8 mouse cellular contexts compared by ENCODE assay signal in genomic region chr11:107028275-107028618, GRCm38 (mm10). TPM values are rescaled to one million over a fixed set of nuclear protein-coding genes. Genes with fewer than 3 reads are reported as not detected.
DNase-seq lines count a peak whose midpoint lies in the region; ATAC-seq and TF ChIP-seq lines count a peak whose summit lies in the region.

No protein-coding gene starts in this region.

- H3K4me3 ChIP-seq in gastrocnemius, adult 2 months: peak overlapping the region; percentile 90
- H3K4me3 ChIP-seq in forebrain, postnatal 0 days (ENCODE audit: low read depth, low read length): peak overlapping the region; percentile 52
- H3K4me3 ChIP-seq in macrophage (ENCODE audit: inconsistent target): peak overlapping the region; percentile 48

- no peak for DNase-seq in gastrocnemius, adult 2 months
- no peak for DNase-seq in gastrocnemius, postnatal 36 days
- no peak for DNase-seq in forebrain, postnatal 0 days
- no peak for DNase-seq in natural killer cell, adult 2 months (ENCODE audit: low spot score in 2 of 2)
- no peak for DNase-seq in thymus, postnatal 0 days (ENCODE audit: low spot score)
- DNase-seq in right cerebral cortex, postnatal 4 days: no peak

- H3K27ac ChIP-seq in gastrocnemius, adult 2 months: peak overlapping the region; percentile 89
- H3K27ac ChIP-seq in forebrain, postnatal 0 days (ENCODE audit: low read depth, low read length): peak overlapping the region; percentile 85
- H3K27ac ChIP-seq in macrophage: no peak overlapping the region

- intact Hi-C loops in gastrocnemius, adult 2 months (cut with DNase I): no loop called here
- intact Hi-C loops in gastrocnemius, postnatal 36 days (cut with DNase I): no loop called here

- TF ChIP-seq CTCF in gastrocnemius, adult 2 months (IDR thresholded peaks at IDR 0.05): no peak
- TF ChIP-seq CTCF in forebrain, postnatal 0 days (IDR thresholded peaks at IDR 0.05; ENCODE audit: low read depth): no peak

- H3K9me3 ChIP-seq in forebrain, postnatal 0 days (ENCODE audit: low read length): no peaks in the 10 kb centered on the region

- H3K4me1 ChIP-seq in forebrain, postnatal 0 days (ENCODE audit: insufficient read depth): peaks cover 7% of the 10 kb centered on the region

- 4% methylated on average over 23 of the region's 29 CpGs for WGBS in forebrain, postnatal 0 days
- WGBS in macrophage (ENCODE audit: missing documents): 4% methylated on average over 29 of the region's 29 CpGs

- H3K4me2 ChIP-seq in forebrain, postnatal 0 days (ENCODE audit: low read depth): peak overlapping the region; percentile 92

- H3K79me2 ChIP-seq in macrophage (ENCODE audit: inconsistent target): no peaks in the 10 kb centered on the region

- no peaks in the 10 kb centered on the region for H3K27me3 ChIP-seq in forebrain, postnatal 0 days (ENCODE audit: insufficient read depth, low read length)

- no peaks in the 10 kb centered on the region for H3K36me3 ChIP-seq in forebrain, postnatal 0 days (ENCODE audit: insufficient read depth)
- no peaks in the 10 kb centered on the region for H3K36me3 ChIP-seq in macrophage (ENCODE audit: inconsistent target)

- H3K9ac ChIP-seq in forebrain, postnatal 0 days: peak overlapping the region; percentile 56

- peak; percentile 10 for ATAC-seq in CD4-positive, CD25-positive, alpha-beta regulatory T cell, adult 4 months
- no peak; the same call in 1 of the 2 replicates for ATAC-seq in forebrain, postnatal 0 days

RNA-seq across cellular contexts. Expression of gene 1810010H24Rik, which starts 2.8 kb away (rescaled TPM):
- total RNA-seq in gastrocnemius, adult 2 months (2021): 1 to 10 TPM in 1 of 2 experiments, under 1 TPM in 1; 0.86 to 1.3 TPM
- 1 to 10 TPM in 1 of 2 experiments, under 1 TPM in 1; 0.64 to 1.3 TPM for total RNA-seq in gastrocnemius, postnatal 36 days (2021)
- polyA plus RNA-seq in CD4-positive, CD25-positive, alpha-beta regulatory T cell, adult 4 months (2017; shearing (Covaris generic)): 1 to 10 TPM; 1.4 to 1.5 TPM
- total RNA-seq in forebrain, postnatal 0 days (2014; rRNA removed): 8.7 and 9.7 TPM in 2 replicates
- 9.5 and 10.0 TPM in 2 replicates for polyA plus RNA-seq in forebrain, postnatal 0 days (2015; fragmentation: Nextera tagmentation; extraction: Ambion mirVana)
- 1 to 10 TPM in 1 of 26 experiments, under 1 TPM in 3, not detected in 22; 0.58 to 1.1 (median 0.79) TPM for total RNA-seq in macrophage (2018; cell fraction: chromatin; rRNA removed)
- total RNA-seq in macrophage (2018; cell fraction: cytosol; rRNA removed): under 1 TPM; 0.15 to 0.78 (median 0.45) TPM
- total RNA-seq in macrophage (2018; cell fraction: nucleus; rRNA removed): 1 to 10 TPM in 5 of 26 experiments, under 1 TPM in 12, not detected in 9; 0.31 to 1.9 (median 0.84) TPM
- polyA plus RNA-seq in macrophage (2018): 0.27 to 0.42 TPM (median 0.29 TPM) in 3 replicates
- polyA plus RNA-seq in thymus, postnatal 0 days (2015; fragmentation: Nextera tagmentation; extraction: Ambion mirVana): 2.2 and 2.8 TPM in 2 replicates

RNA-seq across cellular contexts. Expression of gene Kpna2, which starts 28.9 kb away (rescaled TPM):
- 10 to 100 TPM; 13.2 to 16.2 TPM for total RNA-seq in gastrocnemius, adult 2 months (2021)
- 10 to 100 TPM; 14.4 to 16.7 TPM for total RNA-seq in gastrocnemius, postnatal 36 days (2021)
- polyA plus RNA-seq in CD4-positive, CD25-positive, alpha-beta regulatory T cell, adult 4 months (2017; shearing (Covaris generic)): 100 to 1,000 TPM; 115 to 134 TPM
- total RNA-seq in forebrain, postnatal 0 days (2014; rRNA removed): 75.5 and 83.5 TPM in 2 replicates
- 100 and 102 TPM in 2 replicates for polyA plus RNA-seq in forebrain, postnatal 0 days (2015; fragmentation: Nextera tagmentation; extraction: Ambion mirVana)
- total RNA-seq in macrophage (2018; cell fraction: chromatin; rRNA removed): 10 to 100 TPM in 25 of 26 experiments, 1 to 10 TPM in 1; 9.1 to 35.4 (median 18.8) TPM
- 10 to 100 TPM; 25.5 to 44.3 (median 37.9) TPM for total RNA-seq in macrophage (2018; cell fraction: cytosol; rRNA removed)
- total RNA-seq in macrophage (2018; cell fraction: nucleus; rRNA removed): 10 to 100 TPM in 24 of 26 experiments, 1 to 10 TPM in 2; 8.6 to 53.7 (median 19.9) TPM
- polyA plus RNA-seq in macrophage (2018): 36.6 to 71.0 TPM (median 57.2 TPM) in 3 replicates
- polyA plus RNA-seq in thymus, postnatal 0 days (2015; fragmentation: Nextera tagmentation; extraction: Ambion mirVana): 427 and 439 TPM in 2 replicates
